Mouse (Mus musculus) macrophage (primary cell): ENCODE measurements around the gene Crat. TPM values are rescaled to one million over a fixed set of nuclear protein-coding genes. Genes with fewer than 3 reads are reported as not detected.
A peak's percentile ranks its signal among the peaks of the same experiment; 100 is the strongest.
"Not testable (repeated sequence)": the region's sequence is repeated elsewhere in the genome, so short reads cannot be mapped to it uniquely, and the experiment has no call there.

ENCODE experiments used
- H3K27ac ChIP-seq: fragments of 350-480 bp; formaldehyde crosslinking; 2 replicates; pipeline ENCODE4 v1.9.0; 2021
- H3K36me3 ChIP-seq: fragments of 350-480 bp; formaldehyde crosslinking; 2 replicates; pipeline ENCODE4 v1.9.0; 2021; ENCODE audit errors: inconsistent target
- H3K4me3 ChIP-seq: fragments of 350-480 bp; formaldehyde crosslinking; 2 replicates; pipeline ENCODE4 v1.9.0; 2021; ENCODE audit errors: inconsistent target
- H3K79me2 ChIP-seq: fragments of 350-480 bp; formaldehyde crosslinking; 2 replicates; pipeline ENCODE4 v1.9.0; 2021; ENCODE audit errors: inconsistent target
- whole genome bisulfite sequencing: methylation state at CpG from one replicate; pipeline ENCODE4 v1.1.7; 2026; ENCODE audit warnings: inconsistent platforms; ENCODE audit not compliant: missing documents; 5-methylcytosine and 5-hydroxymethylcytosine counted together
- polyA plus RNA-seq: library from polyadenylated mRNA; stranded (reverse); fragments of 250-400 nt; gene quantifications from 3 replicates; pipeline ENCODE4 v1.2.4, GENCODE M21; 2018; ENCODE audit warnings: inconsistent platforms

Gene Crat
- polyA plus RNA-seq, 1 experiment from 2014 or later, result 68.4 TPM

DNA sequence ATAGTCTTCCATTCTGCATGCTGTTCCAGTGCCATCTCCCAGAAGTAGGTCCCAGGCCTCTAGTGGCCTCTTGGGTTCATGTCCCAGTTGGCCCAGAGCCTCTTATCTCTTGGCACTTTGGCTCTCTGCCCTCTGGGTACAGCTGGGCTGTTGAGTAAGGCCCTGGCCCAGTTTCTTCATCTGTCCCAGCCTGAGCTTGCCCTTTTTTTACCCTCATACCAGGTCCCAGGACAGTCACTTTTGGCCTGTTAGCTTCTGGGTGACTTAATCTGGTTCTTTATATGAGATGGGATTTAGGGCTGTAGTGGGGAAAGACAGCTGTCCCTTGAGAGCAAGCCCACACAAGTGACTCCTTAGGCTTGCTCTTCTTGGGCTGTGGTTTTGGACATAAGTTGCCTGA is 13.5 kb upstream of the Crat start:
- peaks cover 29% of the 10 kb centered on the region for H3K79me2 ChIP-seq
- H3K36me3 ChIP-seq, result peaks cover 78% of the 10 kb centered on the region
- no peak overlapping the region for H3K27ac ChIP-seq
- H3K4me3 ChIP-seq, result no peak overlapping the region

DNA sequence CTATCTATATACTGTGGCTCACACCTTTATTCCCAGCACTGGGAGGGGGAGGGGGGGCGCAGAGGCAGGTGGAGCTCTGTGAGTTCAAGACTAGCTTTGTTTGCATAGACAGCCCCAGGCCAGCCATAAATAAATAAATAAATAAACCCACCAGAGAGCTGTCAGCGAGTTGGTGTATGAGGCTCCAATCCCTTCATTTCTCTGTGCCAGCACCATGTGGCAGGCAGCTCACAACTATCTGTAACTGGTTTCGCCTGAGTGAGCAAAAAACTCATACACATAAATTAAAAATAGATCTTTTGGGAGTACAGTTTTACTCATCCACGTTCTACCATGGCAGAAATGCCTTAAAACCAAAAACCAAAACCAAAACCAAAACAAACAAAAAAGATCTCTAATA is 5.8 kb upstream of the Crat start:
- no peak overlapping the region for H3K27ac ChIP-seq
- peaks cover 7% of the 10 kb centered on the region; the same call in 1 of the 2 replicates for H3K36me3 ChIP-seq
- H3K4me3 ChIP-seq, result no peak overlapping the region
- peaks cover 100% of the 10 kb centered on the region for H3K79me2 ChIP-seq
- WGBS, result 64% methylated on average over 2 of the region's 4 CpGs

DNA sequence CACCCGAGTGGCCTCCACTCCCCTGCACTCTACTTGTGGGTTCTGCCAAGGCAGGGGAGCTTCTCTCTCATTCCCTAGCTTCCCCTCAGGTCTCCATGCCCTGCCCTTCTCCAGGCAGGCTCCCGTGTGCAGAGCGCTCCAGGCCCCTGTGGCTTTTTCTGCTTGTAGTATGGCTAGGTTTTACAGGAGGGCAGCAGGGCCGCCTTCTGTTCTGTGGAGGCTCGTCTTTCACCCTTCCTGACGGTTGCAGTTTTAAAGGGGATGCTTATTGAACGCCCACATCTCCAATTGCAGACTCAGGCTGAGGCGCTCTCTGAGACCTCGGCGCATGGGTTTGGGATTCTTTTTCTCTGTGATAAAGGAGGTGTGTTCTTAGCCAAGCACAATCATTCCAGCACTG is 3.5 kb upstream of the Crat start:
- no peak overlapping the region for H3K4me3 ChIP-seq
- peaks cover 89% of the 10 kb centered on the region for H3K79me2 ChIP-seq
- WGBS, result 86% methylated on average over 9 of the region's 10 CpGs
- no peak overlapping the region for H3K27ac ChIP-seq
- H3K36me3 ChIP-seq, result no peaks in the 10 kb centered on the region

DNA sequence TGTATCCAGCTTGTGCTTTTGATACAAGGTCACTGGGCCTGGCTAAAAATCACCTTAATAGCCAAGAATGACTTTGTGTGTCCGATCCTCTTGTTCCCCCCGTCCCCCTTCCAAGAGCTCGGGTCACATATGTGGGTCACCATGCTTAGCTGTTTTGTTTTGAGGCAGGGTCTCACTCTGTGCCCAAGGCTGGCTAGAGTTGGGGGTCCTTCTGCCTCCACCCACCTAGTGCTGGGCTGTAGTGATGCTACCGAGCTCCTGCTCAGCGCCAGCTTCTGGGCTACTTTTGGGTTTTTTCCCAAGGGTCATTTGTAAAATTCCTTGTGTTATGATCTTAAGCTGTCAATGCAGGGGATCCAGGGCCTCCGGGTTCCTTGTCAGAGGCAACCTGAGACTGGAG is 2.6 kb upstream of the Crat start:
- Histone ChIP-seq H3K4me3 (no peak overlapping the region), H3K27ac (no peak overlapping the region), H3K79me2 (peaks cover 89% of the 10 kb centered on the region), H3K36me3 (no peaks in the 10 kb centered on the region)
- WGBS, result 93% methylated on average over 6 of the region's 6 CpGs

DNA sequence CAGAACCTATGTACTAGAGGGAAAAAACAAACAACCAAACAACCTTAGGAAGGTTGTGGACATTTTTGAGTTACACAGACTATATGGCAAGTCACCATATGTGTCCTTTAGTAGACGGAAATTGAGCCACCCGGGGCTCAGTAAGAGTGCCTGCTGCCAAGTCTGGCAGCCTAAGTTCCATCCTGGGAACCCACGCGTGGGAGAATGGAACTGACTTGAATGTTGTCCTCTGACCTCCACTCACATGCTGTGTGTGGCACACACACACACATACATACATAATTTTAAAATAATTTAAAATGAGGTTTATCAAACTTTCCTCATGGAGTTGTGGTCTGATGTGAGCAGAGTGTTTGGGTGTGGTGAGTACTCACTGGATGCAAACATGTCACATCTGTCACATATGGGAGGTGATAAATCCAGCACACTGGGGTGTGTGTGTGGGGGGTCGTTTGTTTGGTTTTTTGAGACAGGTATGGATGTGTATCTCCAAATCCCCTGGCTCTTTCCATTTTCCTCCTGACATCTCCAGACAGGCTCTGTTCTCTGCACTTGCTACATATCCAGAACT is 2.1 kb upstream of the Crat start:
- Histone ChIP-seq H3K36me3 (no peaks in the 10 kb centered on the region), H3K4me3 (no peak overlapping the region), H3K27ac (no peak overlapping the region), H3K79me2 (peaks cover 89% of the 10 kb centered on the region)
- 67% methylated on average over 5 of the region's 5 CpGs for WGBS

DNA sequence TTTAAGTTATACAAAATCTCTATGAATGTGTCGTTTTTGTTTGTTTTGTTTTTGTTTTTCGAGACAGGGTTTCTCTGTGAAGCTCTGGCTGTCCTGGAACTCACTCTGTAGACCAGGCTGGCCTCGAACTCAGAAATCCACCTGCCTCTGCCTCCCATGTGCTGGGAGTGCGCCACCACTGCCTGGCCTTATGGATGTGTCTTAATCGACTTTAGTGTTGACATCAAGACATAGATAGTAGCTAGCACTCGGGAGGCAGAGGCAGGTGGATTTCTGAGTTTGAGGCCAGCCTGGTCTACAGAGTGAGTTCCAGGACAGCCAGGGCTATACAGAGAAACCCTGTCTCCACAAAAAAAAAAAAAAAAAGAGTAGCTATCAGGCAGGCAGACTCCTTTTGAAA is 1.5 kb upstream of the Crat start:
- not testable (repeated sequence) for H3K27ac ChIP-seq, H3K36me3 ChIP-seq
- Histone ChIP-seq H3K4me3 (peak overlapping the region; percentile 81; the same call in 1 of the 2 replicates), H3K79me2 (peaks cover 84% of the 10 kb centered on the region)
- 61% methylated on average over 4 of the region's 6 CpGs for WGBS

DNA sequence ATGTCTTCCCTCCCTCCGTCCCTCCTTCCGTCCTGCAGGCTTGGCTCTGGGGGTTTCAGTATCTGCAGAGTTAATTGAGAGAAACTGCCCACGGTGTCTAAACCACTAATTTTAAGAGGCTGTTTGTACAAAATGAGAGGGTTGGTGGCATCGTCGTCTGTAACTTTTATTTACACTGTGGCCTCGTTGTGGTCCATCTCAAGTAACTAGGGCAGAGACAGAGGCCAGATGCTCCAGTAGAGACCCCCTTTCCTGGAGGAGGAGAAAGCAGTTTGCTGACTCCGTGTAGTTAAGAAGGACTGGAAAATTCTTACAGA is 994 bp upstream of the Crat start:
- Histone ChIP-seq H3K36me3 (no peaks in the 10 kb centered on the region), H3K27ac (peak overlapping the region; percentile 90), H3K79me2 (peaks cover 78% of the 10 kb centered on the region), H3K4me3 (peak overlapping the region; percentile 81)
- WGBS, result 3% methylated on average over 7 of the region's 7 CpGs

DNA sequence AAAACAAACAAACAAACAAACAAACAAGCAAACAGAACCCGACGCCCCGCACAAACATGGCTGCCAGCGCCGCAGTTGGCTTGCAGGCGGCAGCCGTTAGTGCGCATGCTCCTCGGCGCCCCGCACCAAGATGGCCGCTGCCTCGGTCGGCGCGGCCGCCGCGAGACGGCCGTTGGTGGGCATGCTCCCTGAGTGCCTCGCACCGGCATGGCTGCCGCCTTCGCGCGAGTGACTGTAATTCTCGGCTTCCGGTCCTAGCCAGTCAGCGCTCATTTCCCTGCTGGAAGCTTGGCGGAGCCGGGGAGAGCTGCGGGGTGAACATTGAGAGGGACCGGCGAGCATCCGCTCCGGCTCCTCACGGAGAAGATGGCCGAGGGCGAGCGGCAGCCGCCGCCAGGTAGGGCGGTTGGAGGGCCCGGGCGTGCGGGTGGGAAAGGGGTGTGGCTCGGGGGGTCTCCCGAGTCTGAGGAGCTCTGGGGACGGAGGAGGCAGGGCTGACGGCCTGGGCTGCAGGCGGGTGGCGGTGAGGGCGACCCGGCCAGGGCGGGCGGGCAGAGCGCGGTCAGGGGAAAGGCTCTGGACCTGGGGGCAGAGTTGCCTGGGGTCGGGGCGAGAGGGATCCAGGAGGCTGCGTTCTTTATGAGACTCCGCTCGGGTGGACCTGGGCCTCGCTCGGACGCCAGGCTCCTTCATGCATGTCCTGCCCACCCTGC is 479 bp upstream of the Crat start, which contains the start of gene Ptpa:
Gene Ptpa (plus strand): TSS at position 104 of the 713 bp plus-strand sequence.
- H3K36me3 ChIP-seq, result peaks cover 1% of the 10 kb centered on the region; the same call in 1 of the 2 replicates
- under 1% methylated on average over 57 of the region's 67 CpGs for whole genome bisulfite sequencing
- peaks cover 73% of the 10 kb centered on the region for H3K79me2 ChIP-seq
- peak within 1 kb of the TSS; percentile 90 for H3K27ac ChIP-seq
- H3K4me3 ChIP-seq, result peak within 1 kb of the TSS; percentile 81

DNA sequence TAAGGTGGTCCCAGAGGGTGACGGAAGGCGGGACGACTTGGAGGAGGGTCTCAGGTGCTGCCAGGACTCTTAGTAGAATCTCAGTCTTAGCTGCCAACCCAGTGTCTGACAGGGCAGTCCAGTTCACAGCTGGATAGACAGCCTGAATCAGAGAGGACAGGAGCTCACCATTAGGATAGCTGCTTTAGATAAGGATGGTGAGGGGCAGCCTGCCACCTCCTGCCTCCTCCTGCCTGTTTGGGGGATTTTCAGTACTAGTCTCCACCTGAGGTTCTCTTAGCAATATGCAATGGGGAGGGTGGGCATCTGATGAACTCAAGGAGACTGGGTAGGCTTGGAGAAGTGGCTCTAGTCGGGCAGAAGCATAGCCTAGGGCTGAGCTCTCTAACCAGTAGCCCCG is 932 bp downstream of the Crat start:
- Histone ChIP-seq H3K36me3 (peaks cover 15% of the 10 kb centered on the region; the same call in 1 of the 2 replicates), H3K27ac (peak overlapping the region; percentile 62), H3K4me3 (peak overlapping the region; percentile 81), H3K79me2 (peaks cover 59% of the 10 kb centered on the region)
- 74% methylated on average over 5 of the region's 5 CpGs for WGBS

DNA sequence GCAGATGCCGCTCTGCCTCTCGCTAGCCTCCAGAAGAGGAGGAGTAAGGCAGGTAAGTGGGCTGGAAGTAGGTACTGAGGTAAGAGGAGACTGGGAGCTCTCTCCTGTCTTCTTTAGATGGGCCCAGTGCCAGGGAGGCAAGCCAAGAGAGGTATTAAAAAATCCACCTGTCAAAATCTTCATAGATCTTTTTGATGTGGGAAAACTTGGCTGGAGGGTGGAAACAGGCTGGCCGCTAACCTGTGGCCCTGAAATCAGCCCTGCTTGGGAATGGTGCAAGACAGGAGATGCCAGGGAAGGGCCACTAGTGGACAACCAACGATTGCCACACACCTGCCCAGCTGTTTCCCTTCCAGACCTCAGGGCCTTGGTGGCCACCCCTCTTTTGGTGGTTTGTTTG is 1.5 kb downstream of the Crat start:
- Histone ChIP-seq H3K4me3 (no peak overlapping the region), H3K36me3 (peaks cover 18% of the 10 kb centered on the region; the same call in 1 of the 2 replicates), H3K79me2 (peaks cover 53% of the 10 kb centered on the region), H3K27ac (no peak overlapping the region)
- 65% methylated on average over 4 of the region's 4 CpGs for WGBS

DNA sequence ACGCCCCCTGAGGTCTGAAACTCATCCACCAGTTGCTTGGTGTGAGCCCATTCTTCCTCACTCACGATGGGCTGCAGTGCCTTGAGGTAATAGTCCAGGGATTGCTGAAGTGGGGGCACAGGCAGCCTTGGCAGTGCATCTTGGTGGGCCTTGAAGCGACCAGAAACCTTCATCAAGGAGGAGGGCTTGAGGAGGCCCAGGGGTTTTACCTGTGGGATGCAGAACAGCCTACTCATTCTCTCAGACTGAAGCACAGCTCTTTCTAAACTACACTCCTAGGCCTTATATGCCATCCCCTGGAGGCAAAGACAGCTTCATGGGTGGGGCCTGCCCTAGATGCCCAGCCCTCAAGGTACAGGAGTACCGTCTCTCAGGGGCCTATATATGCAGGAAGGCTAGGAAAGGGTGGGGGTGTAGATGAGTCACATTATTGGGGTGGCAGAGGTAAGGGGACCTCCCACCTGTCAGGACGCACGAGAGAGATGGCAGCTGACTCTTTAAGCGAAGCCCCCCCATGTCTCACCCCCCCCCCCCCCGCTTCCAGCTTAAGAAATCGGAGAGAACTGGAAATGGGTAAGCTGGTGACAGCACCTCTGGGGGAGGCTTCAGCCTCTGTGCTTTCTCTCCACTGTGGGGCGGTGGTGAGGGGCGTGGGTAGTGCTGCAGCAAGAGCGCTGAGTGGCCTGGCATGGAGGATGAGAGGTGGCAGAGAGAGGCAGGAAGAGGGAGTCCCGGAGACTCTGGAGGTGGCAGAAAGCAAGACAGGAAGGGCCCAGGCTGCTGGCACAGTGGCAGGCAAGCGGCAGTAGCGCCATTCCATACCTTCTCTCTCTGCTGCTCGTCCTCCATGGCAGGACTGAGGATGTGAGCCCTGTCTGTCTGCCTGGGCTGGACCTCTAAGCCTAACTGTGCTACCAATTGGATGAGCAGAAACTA is 2.3 kb downstream of the Crat start:
- H3K27ac ChIP-seq, result no peak overlapping the region
- H3K79me2 ChIP-seq, result peaks cover 45% of the 10 kb centered on the region
- WGBS, result 88% methylated on average over 16 of the region's 16 CpGs
- no peak overlapping the region for H3K4me3 ChIP-seq
- peaks cover 18% of the 10 kb centered on the region; the same call in 1 of the 2 replicates for H3K36me3 ChIP-seq

DNA sequence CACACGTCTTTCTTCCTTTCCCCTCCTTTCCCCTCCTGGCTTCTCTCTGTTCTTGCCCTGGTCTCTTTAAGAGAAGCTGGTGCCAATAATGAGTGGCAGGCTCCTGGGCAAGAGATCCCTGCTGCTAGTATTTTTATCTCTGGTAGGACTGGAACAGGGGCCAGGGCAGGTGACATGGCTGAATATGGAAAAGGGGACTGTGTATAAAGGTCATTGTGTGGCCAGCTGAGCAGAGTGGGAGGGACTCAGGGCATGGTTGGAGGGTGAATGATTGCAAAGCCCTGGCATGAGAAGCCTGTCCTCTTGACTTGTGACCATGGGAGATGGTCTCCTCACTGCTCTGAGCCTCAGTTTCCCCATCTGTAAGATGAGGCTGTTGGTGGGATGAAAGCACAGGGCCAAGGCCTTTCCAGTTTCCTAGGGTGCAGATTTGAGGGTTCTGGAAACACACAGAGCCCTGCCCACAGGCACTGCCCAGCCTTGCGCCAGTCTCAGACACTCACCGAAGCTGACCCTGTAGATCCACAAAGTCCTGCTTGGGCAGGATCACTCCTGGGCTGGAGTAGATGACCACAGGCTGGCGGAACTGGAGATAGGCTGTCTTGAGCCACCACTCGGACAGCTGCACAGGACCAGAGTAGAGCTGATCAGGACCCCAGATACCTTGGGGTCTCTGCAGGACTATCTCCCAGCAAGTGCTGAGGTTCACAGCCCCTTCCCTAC is 6.0 kb downstream of the Crat start:
- peaks cover 28% of the 10 kb centered on the region for H3K36me3 ChIP-seq
- whole genome bisulfite sequencing, result 90% methylated on average over 5 of the region's 5 CpGs
- no peak overlapping the region for H3K4me3 ChIP-seq
- no peak overlapping the region for H3K27ac ChIP-seq
- H3K79me2 ChIP-seq, result peaks cover 20% of the 10 kb centered on the region

DNA sequence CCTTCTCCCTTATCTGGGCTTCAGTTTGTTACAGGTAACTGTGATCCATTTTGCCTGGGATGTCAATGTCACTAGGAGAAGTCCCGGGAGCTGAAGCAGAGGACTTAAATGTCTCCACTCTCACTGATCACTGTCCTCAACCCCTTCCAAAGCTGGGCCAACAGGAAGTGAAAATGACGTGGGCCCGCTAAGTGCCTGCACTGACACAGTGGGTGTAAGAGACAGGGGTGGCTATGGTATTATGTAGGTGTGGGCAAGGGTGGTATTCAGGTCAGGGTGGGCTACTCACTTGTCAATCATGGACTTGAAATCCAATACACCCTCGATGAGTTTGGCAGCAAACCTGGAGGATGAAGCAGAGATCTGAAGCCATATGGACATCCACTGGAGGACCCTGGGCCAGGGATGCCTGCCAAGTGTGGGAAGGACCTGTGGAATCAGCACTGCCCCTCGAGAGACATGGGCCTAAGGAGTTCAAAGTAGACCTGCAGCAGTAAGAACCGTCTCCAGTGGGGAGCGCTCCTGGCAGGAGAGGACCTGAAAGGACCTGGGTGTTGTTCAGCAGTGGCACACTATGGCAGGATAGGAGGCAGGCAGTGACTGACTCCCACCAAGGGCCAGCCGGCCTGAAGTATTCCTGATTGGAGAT is 7.0 kb downstream of the Crat start:
- H3K4me3 ChIP-seq, result no peak overlapping the region
- peaks cover 36% of the 10 kb centered on the region for H3K36me3 ChIP-seq
- 71% methylated on average over 8 of the region's 8 CpGs for WGBS
- peak overlapping the region; percentile 87 for H3K27ac ChIP-seq
- peaks cover 10% of the 10 kb centered on the region; the same call in 1 of the 2 replicates for H3K79me2 ChIP-seq

DNA sequence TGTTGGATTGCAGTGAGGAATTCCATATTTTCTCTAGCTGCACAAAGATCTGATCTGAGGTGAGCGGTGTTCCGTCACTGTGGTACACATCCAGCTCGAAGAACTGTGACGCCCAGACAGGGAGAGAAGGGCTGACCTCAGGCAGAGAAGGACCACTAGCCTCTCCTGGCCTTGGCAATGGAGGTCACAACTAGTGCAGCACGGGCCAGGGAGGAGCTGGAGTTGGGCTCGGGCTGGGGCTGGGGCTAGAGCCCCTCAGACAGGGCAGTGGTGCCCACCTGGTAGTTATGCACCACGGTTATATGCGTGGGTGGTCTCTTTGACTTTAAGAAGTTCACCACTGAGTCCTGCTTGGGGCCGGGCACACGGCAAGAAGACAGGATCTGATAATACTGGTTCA is 7.8 kb downstream of the Crat start:
- Histone ChIP-seq H3K27ac (peak overlapping the region; percentile 87), H3K36me3 (peaks cover 44% of the 10 kb centered on the region), H3K4me3 (no peak overlapping the region), H3K79me2 (peaks cover 2% of the 10 kb centered on the region; the same call in 1 of the 2 replicates)
- 98% methylated on average over 10 of the region's 10 CpGs for WGBS
